Mouse (Mus musculus) left cerebral cortex, adult 8-10 months (tissue): ENCODE measurements at regions not wholly inside any gene's neighbourhood (a gene's known extent, or its start where the extent isn't known, plus 50 kb on each side); places are given as distances from the start of the nearest gene placed in this dataset.
"Not testable (repeated sequence)": the region's sequence is repeated elsewhere in the genome, so short reads cannot be mapped to it uniquely, and the experiment has no call there.

Experiments used
- DNase-seq, 2 experiments: peaks; one replicate each; pipeline ENCODE4 v3.0.0; 2022; ENCODE audit warnings: low spot score in 2 of 2

DNA sequence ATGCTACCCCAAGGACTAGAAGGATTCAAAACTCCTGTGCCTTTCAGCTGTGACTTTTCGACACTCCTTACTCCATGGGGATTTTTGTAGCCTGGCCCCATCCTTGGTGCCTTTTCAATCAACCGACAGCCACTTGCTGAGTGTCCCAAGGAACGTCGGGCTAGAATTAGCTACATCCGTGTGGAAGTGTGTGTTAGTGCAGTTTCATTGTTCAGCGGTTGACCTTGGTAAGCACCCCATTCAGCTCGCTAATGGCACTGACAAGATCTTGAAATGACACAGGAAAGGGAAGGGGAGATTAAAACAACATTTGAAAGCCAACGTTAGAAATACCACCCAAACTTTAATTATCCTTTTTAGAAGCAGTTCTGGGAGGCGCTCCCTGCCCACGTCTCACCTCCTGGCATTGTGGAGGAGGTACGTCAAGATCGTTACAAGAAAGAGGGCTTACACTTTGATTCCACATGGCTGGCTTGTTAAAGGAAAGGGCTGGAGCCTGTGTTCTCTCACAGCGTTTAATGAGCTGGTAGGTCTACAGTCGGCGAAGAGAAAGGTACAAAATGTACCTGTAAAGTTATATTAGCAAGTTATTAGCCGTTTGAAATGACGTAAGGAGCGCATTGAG, 536.4 kb downstream of the Fam19a2 start:
- DNase-seq = peak; percentile 10 to 19

DNA sequence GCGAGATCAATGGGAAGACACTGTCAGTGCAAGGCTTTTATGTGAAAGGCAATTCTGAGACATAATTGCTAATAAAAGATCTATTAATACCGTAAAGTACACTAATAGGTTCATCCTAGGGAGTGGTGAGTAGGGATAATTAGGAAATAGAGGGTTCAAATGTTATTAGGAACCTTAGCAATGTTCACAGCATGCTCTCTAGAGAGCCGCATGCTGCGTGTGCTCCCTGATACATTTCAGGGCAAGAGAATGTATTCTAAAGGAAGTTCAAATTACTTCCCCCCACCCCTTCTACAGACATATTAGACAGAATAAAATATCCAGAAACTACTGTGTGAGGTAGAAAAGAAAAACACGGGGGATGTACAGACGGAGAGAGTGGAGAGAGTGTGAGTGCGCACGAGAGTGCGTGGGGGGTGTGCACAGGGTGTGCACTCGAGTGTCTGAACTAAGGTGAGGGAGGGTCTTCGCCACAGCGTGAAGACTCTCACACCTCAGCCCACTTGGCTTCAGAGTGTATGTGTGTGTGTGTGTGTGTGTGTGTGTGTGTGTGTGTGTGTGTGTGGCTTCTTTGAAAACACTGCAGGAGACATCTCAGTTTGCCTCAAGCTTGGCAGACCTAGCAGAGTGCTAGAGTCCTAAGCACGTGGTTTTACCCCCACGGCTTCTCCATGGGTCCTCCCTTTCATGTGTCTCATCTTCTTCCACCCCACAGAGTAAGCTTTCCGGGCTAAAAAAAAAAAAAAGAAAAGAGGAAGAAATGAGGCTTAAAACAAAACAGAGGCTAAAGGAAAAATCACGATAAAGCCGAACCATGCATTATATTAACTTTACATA, 537.1 kb downstream of the Fam19a2 start:
- peak in 1 of 2 experiments; percentile 12 for DNase-seq

DNA sequence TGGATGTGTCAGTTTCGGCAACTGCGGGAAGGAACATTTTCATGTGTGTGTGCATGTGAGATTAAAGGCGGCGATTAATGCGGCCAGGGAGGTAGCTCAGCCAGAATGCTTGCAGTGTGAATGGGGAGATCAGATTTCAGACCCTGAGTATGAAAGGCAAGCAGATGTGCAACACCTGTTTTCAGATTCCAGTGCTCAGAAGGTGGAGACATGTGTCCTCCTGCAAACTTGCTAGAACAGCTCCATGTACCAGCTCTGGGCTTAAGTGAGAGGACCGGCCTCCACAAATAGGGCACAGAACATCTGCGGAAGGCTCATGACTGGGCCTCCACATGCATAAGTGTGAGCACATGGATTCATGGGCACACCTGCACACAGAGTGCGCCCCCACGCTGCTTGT, 547.1 kb downstream of the Fam19a2 start:
- DNase-seq = no peak

DNA sequence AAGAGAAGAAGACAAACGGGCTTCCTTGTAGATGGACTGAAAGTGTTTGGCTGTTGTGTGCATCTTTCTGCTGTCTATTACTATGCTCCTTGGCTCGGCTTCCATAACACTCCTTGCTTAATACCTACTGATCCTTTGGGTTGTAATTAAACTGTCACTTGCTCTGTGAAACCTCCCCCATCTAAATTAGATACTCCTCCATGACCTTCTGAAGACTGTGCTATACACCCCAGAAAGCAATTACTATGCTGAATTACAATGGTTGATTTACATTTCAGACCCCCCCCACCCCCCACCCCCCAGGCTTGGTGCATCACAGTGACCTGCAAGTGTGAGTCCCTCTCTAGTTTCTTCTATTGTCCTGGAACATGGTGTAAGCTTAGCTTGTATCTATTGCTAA, 549.3 kb downstream of the Fam19a2 start:
- no peak for DNase-seq

DNA sequence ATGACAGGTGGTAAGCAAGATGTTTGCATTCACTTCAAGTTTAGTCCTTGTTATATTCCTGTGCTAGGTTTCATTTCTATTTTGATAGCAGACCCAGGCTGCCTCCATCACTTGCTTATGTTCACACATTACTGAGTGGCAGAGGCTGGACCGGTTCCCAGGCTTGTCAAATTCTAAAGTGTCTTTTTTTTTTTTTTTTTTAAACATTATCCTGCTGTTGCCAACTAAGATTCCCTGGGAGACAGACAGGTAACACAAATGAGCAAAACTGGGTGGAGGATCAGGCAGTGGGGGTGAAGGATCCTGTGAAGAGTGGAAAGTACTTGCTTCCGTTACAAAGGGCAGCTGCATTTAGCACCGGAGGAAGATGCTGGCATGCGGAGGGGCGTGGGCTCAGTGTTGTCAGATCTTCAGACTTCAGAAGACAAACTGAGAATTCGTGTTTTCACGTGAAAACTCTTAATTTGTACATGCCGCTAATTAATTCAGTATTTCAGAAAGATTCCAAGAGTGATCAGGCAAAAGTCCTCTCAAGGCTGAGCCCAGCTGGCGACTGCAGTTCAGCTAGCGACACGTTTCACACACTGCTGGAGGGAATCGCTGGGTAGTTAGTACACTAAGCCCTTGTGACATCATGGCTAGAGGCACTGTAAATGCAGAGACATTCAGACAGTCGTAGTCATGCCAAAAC, 576.4 kb downstream of the Fam19a2 start:
- DNase-seq = peak; percentile 6 to 62

DNA sequence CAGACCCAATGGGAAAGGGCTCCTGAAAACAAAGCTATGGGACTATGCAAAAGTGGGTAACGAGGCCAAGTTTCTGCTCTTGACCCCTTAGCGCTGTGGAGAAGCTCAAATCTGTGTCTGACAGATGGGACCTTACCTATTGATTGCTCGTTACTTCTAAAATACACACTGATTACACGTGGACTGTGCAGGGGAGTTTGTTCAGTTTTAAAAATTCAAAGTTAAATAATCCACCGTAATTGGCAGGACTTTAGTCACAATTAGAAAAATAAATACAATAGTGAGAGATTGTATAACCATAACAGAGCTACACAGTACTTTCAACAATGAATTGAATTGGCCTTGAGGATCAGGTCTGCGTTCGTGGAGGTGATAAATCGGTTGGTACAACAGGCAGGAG, 578.3 kb downstream of the Fam19a2 start:
- DNase-seq = no peak

DNA sequence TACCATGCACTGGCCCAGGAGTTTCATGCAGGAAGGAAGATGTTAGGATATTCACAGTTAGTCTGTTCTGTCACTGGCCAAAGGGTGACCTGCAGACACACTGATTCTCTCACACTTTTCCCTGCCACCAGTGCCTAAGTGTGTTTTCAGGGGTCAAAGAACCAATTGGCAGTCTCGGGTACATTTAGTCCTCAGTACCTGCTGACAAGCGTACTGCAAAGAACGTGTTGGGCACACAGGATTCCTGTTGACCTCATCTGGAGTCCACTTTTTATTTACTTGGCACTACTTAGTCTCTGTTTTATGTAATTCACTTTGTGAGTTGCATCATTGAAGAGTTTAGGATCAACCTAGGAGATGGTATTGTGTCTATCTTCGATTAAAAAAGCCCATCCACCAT, 579.8 kb downstream of the Fam19a2 start:
- DNase-seq = no peak

DNA sequence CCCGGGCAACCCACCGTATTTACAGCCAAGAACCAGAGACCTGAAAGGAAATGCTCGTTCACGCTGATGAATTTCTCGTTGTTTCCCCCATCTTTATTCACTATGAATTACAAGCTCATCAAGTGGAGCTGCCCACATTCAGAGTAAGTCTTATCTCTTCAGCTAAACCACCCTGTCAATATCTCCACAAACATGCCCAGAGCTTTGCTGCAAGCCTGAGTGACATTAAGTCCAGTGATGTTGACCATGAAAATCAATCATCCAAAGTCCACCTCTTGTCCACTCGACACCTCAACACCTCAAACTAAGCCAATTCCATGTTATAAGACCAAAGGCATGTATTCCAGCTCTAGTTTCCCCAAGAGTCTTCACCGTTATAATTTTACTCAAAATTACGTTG, 582.8 kb downstream of the Fam19a2 start:
- no peak for DNase-seq

DNA sequence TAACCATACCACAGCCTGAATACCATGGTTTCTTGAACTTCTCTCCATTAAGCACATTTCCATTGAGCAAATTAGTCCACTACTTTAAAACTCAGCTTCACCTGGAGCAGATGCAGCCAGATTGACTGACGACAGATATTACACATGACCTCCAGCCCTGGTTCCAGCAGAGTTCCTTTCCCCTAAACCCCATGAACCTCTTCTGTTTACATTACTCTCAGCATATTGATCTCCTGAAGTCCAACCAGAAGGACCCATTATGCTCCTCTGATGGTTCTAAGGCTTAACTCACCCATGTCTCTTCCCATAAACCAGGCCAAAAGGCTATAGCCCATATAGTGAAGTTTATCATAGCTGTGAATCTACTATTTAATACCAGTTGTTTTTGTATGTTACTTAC, 584.8 kb downstream of the Fam19a2 start:
- DNase-seq = no peak

DNA sequence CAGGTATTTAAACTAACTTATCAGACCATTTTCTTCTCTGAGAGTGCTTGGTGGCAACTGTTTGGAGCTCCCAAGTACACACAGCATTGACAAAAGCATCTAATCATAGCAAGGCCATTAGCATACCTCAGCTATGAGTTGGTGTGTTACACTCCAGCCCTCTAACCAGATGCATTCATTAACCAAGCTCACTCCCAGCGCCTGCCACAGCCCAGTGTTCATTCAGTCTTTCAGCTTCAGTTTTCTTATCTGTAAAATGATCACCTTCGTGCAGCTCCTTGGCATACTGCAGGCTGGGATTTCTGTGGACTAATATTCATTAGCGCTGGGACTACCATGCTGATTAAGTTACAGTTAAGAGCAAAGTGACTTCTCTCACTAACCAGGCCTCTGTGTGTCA, 611.7 kb downstream of the Fam19a2 start:
- DNase-seq = no peak

DNA sequence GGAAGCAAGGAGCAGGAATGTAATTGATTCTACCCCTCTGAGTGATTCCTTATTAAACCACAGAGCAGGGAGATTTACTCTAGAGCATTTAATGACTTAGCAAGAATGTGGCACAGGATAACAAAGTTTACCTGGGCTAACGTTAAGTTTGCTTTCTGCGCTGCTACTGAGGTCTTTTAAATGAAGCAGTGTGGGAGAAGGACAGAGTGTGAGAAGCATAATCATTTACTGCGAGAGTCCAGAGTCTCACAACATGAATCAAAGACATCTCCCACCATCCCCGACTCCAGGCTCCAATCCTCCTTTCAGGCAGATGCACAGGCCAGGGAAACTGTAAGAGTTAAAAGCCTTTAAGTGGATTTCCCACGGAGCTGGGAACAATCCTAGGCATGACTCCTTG, 612.1 kb downstream of the Fam19a2 start:
- no peak for DNase-seq

DNA sequence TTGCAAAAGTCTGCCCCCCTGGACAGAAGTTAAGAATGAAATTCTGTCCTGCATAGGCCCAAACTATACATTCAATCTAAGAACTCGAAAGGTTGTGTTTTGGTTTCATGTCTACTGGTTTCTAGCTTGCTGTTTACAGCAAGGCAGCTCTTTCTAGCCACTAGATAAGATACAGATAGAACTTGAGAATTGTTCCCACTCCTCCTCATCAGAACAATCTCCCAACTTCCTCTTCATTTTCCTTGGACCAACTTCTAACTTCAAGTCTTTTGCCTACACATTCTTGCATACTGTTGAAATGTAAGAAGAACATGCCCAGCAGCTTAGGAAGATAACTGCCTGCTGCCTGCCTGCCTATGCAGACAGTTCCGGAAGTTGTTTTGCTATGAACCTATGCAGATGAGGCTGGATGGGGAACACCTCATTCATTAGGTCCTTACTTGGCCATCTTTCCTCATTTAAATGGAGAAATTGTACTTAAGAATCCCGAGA, 624.9 kb downstream of the Fam19a2 start:
- DNase-seq = no peak

DNA sequence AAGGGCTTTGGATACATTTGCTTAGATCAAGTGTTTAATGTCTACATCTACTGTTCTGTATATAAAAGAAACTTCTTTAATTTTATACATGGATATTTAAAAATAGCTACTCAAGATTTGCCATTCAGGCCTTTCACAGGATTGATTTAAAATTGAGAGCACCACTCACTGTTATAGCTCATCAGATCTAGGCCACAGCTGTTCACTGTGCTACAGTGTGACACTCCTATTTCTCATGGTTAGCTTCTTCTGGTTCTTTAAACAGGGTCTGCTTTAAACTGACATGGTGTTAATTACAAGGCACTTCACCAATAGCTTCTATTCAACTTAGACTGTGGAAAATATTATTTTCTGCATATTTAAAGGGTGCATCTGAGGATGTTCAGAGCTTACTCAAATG, 655.3 kb downstream of the Fam19a2 start:
- peak in 1 of 2 experiments; percentile 6 for DNase-seq

DNA sequence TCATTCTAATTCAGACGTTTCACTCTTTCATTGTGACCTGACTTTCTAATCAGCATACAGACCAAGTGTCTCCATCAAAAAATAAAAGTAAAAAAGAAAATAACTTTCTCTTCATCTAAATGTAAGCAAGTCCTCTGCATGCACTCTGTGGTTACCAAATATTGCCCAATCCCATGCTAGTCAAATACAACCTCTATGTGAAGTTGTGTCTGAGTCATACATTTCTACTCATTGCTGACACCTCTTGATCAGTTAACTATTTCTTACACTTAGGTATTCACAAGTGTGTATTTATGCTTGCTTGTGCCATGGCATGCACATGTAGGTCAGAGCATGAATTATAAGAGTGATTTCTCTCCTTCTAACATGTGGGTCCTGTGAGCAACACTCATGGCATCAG, 666.2 kb downstream of the Fam19a2 start:
- DNase-seq = no peak

DNA sequence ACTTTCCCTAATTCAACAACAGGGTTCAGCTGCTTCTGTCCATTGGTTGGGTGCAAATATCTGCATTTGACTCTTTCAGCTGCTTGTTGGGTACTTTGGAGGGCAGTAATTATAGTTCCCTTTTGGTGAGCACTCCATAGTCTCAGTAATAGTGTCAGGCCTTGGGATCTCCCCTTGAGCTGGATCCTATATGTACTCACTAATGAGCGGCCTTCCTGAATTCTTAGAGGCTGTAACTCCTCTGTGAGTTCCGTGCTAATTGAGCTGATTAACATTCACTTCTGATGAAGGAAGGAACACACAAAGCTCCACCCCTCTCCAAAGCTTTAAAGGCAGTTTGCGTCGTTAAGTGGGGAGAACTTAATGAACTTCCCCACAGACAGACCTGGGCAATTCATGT, 674.9 kb downstream of the Fam19a2 start:
- DNase-seq = not testable (repeated sequence)
